Mouse (Mus musculus) right cerebral cortex, postnatal 36 days (tissue): Measurements from ENCODE around the gene Gpr183.

ENCODE experiments used
- DNase-seq, 2 experiments: peaks; one replicate each; pipeline ENCODE4 v3.0.0; 2022; ENCODE audit warnings: low spot score in 2 of 2, mixed read lengths in 1 of 2

Gpr183 gene

GRCm38 (mm10) chr14:121964990-121965389 lies at the start of gene Gpr183:
Gene Gpr183 (minus strand): TSS chr14:121965195.
- DNase-seq: no peak

- no peak for DNase-seq
These were observed 48.5 kb upstream of the Gpr183 start for GRCm38 (mm10) chr14:122013417-122013951.

GRCm38 (mm10) chr14:122012814-122013213 lies 47.8 kb upstream of the Gpr183 start:
- DNase-seq: no peak

DNA sequence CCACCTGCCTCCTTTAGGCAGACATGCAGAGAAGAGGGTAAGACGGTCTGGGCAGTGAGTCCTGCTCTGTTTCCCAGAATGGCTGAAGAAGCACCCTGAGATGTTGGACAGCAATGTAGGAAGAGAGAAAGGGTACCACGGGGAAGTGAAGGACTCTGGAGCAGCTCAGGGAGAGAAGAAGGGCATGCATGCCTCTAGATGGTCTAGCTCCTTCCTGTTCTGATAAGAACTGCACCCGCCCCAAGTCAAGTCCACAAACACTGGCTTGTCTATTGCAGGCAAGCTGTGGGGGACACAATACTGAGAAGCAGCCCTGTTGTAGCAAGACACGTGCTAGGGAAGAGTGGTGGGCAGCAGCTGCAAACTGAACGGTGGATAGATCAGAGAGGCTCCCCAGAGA lies 47.2 kb upstream of the Gpr183 start:
- no peak for DNase-seq

- DNase-seq: no peak
These were observed 46.8 kb upstream of the Gpr183 start for GRCm38 (mm10) chr14:122011768-122012167.

GRCm38 (mm10) chr14:122010301-122010700 lies 45.3 kb upstream of the Gpr183 start:
- no peak for DNase-seq

DNA sequence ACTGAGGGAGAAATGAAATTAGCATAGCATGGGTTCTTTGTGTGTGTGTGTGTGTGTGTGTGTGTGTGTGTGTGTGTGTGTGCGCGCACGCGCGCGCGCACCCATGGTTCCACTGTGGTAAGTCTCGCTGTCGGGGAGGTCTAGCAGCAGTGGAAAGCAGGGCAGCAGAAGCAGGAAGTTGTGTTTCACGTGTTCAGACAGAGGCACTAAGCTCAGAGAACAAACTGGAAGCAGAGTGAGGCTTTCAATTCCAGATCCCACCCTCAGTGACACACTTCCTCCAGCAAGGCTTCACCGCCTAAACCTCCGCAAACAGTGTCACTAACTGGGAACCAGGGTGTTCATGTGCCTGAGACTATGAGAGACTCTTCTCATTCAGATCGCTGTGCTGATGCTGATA lies 44.5 kb upstream of the Gpr183 start:
- no peak for DNase-seq

DNA sequence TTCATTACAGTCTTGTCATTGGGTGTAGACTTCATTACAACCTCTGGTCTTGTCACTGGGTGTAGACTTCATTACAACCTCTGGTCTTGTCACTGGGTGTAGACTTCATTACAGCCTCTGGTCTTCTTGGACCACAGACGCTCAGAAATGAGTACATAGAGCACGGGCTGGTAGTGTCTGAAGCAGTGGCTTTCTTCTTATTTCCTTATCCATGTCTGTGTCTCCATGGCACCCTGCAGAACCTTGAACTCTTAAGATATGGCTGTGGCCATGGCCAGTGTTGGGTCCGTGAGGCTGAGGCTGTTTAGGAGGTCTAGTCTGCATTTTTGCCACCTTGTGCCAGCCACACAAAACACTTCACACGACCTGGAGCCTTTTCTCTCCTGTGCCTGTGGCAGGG lies 43.3 kb upstream of the Gpr183 start:
- DNase-seq: no peak

DNA sequence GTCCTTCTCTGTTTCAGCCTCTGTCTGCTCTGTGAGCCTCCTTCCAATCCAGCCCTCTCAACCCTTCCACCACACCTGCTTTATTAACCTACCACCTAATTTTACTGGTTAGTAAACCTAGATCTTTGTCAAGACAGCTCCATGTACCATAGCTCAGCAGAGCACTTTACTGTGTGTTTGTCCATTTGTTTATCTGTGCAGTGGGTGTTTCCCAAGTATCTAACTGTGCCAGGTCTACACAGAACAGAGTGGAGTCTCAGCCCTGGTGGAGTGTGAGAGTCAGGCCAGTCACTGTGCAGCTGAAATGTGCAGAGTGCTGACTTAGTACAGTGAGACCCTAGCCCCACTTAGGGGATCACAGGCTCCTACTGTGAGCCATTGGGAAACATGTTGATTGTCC lies 38.8 kb upstream of the Gpr183 start:
- DNase-seq: no peak

GRCm38 (mm10) chr14:122002224-122002623 lies 37.2 kb upstream of the Gpr183 start:
- DNase-seq: no peak

GRCm38 (mm10) chr14:122000346-122001105 lies 35.5 kb upstream of the Gpr183 start:
- no peak for DNase-seq

DNA sequence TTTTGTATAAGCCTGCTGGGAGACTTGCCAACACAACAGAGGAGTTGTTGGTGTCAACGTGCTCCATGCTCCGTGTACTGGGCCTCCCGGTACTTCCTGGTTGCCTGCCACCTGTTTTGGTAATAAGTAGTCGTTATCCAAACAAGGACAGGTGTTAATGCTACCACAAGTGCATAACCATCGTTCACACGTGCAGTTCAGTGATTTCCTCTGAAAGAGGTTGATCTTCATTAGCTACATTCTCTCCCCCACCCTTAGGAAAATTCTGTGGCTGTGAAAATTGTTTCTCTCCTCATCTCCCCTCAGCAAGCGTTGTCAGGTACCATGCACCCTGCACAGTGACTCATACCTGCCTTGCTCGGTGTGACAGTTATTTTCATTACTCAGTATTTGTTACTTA lies 34.5 kb upstream of the Gpr183 start:
- no peak for DNase-seq

- no peak for DNase-seq
These were observed 31.8 kb upstream of the Gpr183 start for GRCm38 (mm10) chr14:121996786-121997185.

DNA sequence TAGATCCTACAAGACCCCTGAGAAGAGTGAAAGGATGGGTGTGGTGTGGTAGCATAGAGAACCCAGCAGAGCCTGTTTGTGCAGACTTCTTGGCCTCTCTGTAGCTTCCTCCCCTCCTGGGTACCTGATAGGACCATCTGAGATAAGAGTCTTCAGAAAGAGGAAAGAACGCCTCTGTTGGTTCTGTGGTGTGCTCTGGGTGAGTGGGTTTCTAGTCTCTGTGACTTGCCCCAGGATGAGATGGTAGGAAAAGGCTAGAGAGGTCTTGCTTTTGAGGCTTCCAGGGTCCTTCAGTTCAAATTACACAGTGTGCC lies 30.5 kb upstream of the Gpr183 start:
- no peak for DNase-seq

- no peak for DNase-seq
These were observed 30.0 kb upstream of the Gpr183 start for GRCm38 (mm10) chr14:121994846-121995556.

DNA sequence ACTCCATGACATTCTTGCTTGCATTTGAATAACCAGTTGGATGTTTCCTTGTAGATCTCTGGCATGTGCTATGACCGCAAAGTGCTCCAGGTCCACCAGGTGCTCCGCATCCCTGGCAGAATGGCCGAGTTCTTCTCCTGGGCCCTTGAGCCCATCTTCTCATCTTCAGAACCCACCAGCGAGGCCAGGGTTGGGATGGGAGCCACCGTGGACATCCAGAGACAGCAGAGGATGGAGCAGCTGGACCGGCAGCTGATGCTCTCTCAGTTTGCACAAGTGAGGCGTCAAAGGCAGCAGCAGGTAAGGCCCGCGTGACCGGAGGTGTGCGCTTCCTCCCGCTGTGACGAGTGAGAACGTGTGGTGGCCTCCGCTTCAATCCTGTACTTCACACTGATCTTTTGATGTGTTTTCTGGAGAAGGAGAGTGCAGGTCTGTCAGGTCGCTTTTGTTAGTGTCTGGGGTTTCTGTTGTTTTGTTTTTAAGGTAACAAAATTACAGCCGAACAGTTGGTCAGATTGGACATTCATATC lies 29.2 kb upstream of the Gpr183 start:
- DNase-seq: no peak

DNA sequence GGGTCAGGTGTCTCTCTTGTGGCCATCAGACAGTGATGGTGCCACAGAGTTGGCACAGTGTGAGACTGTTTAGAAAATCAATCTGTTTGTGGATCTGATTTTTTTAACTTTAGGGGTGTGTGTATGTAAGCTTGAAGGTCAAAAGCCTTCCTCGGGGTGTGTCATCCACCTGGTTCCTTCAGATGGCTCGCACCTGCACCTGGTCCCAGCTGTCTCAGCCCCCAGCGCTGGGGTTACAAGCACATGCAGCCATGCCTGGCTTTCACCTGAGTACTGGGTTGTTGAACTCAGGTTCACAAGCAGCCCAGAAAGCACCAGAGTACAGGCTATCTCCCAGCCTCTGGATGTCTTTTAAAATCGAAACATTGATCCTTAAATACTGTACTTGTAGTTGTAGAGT lies 28.6 kb upstream of the Gpr183 start:
- no peak for DNase-seq

DNA sequence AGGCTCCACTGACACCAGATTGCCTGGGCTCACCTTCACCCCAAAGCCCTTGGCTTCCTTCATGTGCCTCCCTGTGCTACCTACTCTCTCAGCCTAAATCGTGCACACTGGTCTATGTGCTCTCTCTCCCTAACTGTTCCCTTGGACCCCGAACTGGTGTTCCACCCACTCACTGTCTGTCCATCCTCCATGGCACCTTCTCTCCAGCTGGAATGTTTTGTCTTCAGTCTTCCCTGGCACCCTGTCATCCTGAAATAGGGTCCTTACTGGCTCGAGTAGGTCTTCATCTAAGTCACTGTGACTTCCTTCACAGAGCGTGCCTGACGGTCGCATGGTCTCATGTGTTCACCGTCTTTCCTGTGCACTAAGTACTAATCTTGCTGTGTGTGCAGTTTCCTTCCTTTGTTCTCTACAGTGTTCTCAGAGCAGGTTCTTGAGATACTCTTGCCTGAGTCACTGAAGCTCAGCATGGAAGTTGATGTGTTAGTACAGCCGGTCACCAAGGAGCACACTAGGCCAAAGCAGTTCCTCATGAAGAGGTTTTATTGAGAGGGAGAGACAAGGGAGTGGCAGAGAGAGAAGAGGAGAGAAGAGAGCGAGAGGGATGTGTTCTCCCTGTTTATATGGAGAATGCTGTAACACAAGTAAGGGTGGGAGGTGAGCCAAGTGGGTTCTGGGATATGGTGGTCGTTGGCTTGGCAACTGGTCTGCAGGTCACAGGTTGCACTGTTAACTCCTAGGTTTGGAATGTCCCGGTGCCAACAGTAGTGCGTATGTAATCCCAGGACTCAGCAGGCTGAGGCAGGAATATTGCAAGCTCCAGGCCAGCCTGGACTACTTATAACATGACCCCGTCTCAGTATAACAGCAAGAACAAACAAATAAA lies 27.6 kb upstream of the Gpr183 start:
- no peak for DNase-seq

DNA sequence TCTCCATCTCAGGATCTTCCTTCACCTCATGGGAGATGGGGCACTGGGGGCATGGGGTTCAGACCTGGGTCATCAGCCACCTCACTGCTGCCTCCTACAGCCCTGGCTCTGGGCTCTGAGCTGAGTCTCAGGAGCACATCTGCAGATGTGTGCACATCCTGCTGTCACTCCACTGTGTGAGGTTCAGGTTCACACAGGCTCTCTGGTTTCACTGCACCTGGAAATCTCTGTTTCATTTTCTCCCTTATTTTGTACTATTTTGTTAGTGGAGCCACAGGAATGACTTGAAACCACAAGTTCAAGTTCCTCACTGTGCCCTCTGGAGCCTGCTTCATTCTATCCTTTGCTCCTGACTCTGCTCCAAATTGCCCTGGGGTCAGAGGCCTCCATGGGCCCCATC lies 26.9 kb upstream of the Gpr183 start:
- DNase-seq: no peak

GRCm38 (mm10) chr14:121990897-121991296 lies 25.9 kb upstream of the Gpr183 start:
- DNase-seq: no peak

DNA sequence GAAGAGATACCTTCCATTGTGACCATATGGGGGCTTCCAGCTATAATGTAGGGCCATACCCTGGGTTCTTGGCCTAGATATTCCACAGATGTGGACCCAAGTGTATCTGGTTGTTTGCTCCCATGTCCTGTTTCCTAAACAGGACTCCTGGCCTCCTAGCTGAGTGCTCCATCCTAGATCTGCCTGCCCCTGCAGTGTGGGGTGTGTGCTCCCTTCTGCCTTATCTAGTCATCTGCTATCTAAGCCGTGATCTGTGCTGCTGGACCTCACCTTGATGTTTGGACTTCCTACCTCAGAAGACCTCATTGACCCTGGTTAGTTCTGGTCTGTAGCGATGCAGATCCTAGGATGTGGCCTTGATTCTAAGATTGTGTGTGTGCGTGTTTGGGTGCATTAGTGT lies 24.9 kb upstream of the Gpr183 start:
- DNase-seq: no peak

- no peak for DNase-seq
These were observed 24.3 kb upstream of the Gpr183 start for GRCm38 (mm10) chr14:121989331-121989730.
